Mouse (Mus musculus): ENCODE measurements around the gene Sema4b. TPM values are rescaled to one million over a fixed set of nuclear protein-coding genes. Genes with fewer than 3 reads are reported as not detected.

Sema4b gene
- polyA plus RNA-seq, 1 experiment from 2014 or later: 11.9 TPM

DNA sequence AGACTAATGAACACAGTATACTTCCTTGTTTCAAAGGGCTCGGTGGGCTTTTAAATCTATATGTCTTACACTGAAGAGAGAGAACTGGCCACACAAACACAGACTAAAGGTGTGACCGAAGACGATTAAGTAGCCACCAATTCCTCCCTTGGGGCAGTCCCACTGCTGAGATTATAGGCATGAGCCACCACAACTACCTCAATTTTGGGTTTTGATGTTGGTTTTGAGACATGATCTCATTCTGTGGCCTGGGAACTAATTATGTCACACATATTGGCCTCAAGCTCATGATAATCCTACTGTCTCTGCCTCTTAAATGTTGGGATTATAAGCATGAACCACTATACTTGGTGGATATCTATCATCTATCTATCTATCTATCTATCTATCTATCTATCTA lies 9.2 kb upstream of the Sema4b start:
- no peaks in the 10 kb centered on the region for H3K4me1 ChIP-seq (ENCODE audit: insufficient read depth)
- H3K27me3 ChIP-seq (ENCODE audit: insufficient read depth, low read length): no peaks in the 10 kb centered on the region
- no peaks in the 10 kb centered on the region for H3K9me3 ChIP-seq (ENCODE audit: low read depth, low read length)
- no peak for TF ChIP-seq CTCF (IDR thresholded peaks at IDR 0.05; ENCODE audit: low read depth)
- no peak overlapping the region for H3K4me3 ChIP-seq (ENCODE audit: low read depth, low read length)
- H3K9ac ChIP-seq: no peak overlapping the region
- H3K36me3 ChIP-seq (ENCODE audit: insufficient read depth): no peaks in the 10 kb centered on the region
- no peak overlapping the region for H3K4me2 ChIP-seq
- DNase-seq (no peak), ATAC-seq (ENCODE audit: insufficient read depth) (no peak)
- WGBS: 89% methylated on average over 3 of the region's 3 CpGs
- no peak overlapping the region for H3K27ac ChIP-seq (ENCODE audit: low read depth)

DNA sequence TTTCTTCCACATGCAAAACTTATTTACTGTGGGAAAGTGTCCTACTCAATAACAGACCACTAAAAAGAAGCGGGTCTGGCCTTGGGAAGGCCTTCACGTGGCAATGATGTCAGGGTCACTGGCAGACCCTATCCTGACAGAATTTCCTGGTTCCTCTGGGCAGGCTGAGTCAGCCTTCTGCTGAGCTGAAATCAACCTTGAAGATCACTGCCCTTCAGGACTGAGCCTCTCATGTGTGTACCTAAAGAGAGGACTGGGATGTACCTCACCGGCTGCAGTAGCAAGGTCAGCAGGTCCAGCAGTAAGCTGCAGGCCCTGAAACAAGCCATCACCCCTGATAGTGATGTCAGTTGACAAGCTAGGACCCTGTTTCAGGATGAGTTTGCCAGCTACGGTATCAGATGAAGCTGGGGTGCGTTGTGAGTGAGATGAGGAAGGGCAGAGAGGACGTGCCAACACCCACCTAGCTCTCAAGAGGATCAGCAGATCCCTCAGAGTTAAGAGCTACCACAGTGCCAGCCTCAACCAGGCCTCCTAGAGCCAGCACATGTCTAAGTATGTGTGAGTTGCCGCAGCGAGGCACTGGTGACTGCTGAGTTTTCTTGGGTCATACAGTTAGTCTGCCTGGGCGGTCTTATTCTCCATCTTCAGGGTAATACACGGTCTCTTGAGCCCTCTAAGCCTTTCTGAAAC lies 8.5 kb upstream of the Sema4b start:
- H3K36me3 ChIP-seq (ENCODE audit: insufficient read depth): no peaks in the 10 kb centered on the region
- H3K27ac ChIP-seq (ENCODE audit: low read depth): no peak overlapping the region
- no peak overlapping the region for H3K4me3 ChIP-seq (ENCODE audit: low read depth, low read length)
- no peaks in the 10 kb centered on the region for H3K4me1 ChIP-seq (ENCODE audit: insufficient read depth)
- WGBS: 86% methylated on average over 10 of the region's 10 CpGs
- no peaks in the 10 kb centered on the region for H3K27me3 ChIP-seq (ENCODE audit: insufficient read depth, low read length)
- no peak for TF ChIP-seq CTCF (IDR thresholded peaks at IDR 0.05; ENCODE audit: low read depth)
- H3K9me3 ChIP-seq (ENCODE audit: low read depth, low read length): no peaks in the 10 kb centered on the region
- no peak for ATAC-seq (ENCODE audit: insufficient read depth)
- no peak overlapping the region for H3K4me2 ChIP-seq
- no peak for DNase-seq
- no peak overlapping the region for H3K9ac ChIP-seq

DNA sequence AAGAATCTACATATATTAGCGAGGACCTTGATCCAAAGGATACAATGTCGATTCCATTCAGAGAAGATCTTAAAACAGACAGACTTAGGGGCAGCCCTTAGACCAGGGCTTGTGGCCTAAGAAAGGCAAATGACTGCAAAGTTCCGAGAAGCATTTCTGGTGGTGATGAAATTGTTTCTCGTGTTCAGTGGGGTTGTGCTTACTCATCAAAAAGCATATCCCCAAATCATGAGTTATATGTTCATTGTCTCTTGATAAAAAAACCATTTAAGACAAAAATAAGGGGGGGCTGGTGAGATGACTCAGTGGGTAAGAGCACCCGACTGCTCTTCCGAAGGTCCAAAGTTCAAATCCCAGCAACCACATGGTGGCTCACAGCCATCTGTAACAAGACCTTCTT lies 7.3 kb upstream of the Sema4b start:
- 82% methylated on average over 6 of the region's 6 CpGs for WGBS
- Histone ChIP-seq H3K36me3 (ENCODE audit: insufficient read depth) (no peaks in the 10 kb centered on the region), H3K27ac (ENCODE audit: low read depth) (no peak overlapping the region), H3K9ac (no peak overlapping the region), H3K4me2 (no peak overlapping the region), H3K9me3 (ENCODE audit: low read depth, low read length) (no peaks in the 10 kb centered on the region), H3K4me3 (ENCODE audit: low read depth, low read length) (no peak overlapping the region), H3K4me1 (ENCODE audit: insufficient read depth) (no peaks in the 10 kb centered on the region), H3K27me3 (ENCODE audit: insufficient read depth, low read length) (no peaks in the 10 kb centered on the region)
- ATAC-seq (ENCODE audit: insufficient read depth) (no peak), DNase-seq (no peak)
- TF ChIP-seq CTCF (IDR thresholded peaks at IDR 0.05; ENCODE audit: low read depth): no peak

DNA sequence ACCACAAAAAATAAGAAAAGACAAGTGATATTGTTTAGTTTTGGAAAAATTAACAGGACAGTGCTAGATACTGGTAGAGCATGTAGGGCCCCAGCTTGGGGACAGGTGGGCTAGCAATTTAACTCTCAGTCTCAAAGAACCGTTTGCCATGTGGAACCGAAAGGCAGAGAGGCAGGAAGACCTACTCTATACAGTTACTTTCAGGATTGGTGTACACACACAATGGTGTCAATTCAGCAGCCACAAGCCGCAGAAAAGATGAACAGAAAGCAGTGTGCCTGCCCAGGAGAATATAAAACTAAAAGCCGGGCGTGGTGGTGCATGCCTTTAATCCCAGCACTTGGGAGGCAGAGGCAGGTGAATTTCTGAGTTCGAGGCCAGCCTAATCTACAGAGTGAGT lies 6.9 kb upstream of the Sema4b start:
- DNase-seq (no peak), ATAC-seq (ENCODE audit: insufficient read depth) (no peak)
- Histone ChIP-seq H3K27ac (ENCODE audit: low read depth) (no peak overlapping the region), H3K9me3 (ENCODE audit: low read depth, low read length) (no peaks in the 10 kb centered on the region), H3K4me3 (ENCODE audit: low read depth, low read length) (no peak overlapping the region), H3K4me1 (ENCODE audit: insufficient read depth) (no peaks in the 10 kb centered on the region), H3K9ac (no peak overlapping the region), H3K27me3 (ENCODE audit: insufficient read depth, low read length) (no peaks in the 10 kb centered on the region), H3K4me2 (no peak overlapping the region), H3K36me3 (ENCODE audit: insufficient read depth) (no peaks in the 10 kb centered on the region)
- no peak for TF ChIP-seq CTCF (IDR thresholded peaks at IDR 0.05; ENCODE audit: low read depth)
- 82% methylated on average over 6 of the region's 6 CpGs for WGBS

DNA sequence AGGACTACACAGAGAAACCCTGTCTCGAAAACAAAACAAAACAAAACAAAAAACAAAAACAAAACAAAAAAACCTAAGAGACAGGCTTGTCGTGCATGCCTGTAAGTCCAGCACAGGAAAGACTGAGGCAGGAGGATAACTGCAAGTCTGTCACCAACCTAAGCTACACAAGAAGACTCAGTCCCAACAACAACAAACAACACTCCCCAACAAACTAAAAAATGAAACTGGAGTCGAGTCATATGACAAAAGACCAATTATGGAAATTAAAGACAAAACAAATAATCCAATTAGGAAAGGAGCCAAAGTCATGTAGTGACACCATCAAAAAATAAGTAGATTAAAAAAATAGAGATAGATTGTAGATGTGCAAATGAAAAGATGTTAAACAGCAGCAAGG lies 6.4 kb upstream of the Sema4b start:
- Histone ChIP-seq H3K9ac (no peak overlapping the region), H3K9me3 (ENCODE audit: low read depth, low read length) (no peaks in the 10 kb centered on the region), H3K36me3 (ENCODE audit: insufficient read depth) (no peaks in the 10 kb centered on the region), H3K4me2 (no peak overlapping the region), H3K27me3 (ENCODE audit: insufficient read depth, low read length) (no peaks in the 10 kb centered on the region), H3K4me1 (ENCODE audit: insufficient read depth) (no peaks in the 10 kb centered on the region), H3K4me3 (ENCODE audit: low read depth, low read length) (no peak overlapping the region), H3K27ac (ENCODE audit: low read depth) (no peak overlapping the region)
- WGBS: 76% methylated on average over 3 of the region's 3 CpGs
- ATAC-seq (ENCODE audit: insufficient read depth): no peak
- DNase-seq: no peak
- no peak for TF ChIP-seq CTCF (IDR thresholded peaks at IDR 0.05; ENCODE audit: low read depth)

DNA sequence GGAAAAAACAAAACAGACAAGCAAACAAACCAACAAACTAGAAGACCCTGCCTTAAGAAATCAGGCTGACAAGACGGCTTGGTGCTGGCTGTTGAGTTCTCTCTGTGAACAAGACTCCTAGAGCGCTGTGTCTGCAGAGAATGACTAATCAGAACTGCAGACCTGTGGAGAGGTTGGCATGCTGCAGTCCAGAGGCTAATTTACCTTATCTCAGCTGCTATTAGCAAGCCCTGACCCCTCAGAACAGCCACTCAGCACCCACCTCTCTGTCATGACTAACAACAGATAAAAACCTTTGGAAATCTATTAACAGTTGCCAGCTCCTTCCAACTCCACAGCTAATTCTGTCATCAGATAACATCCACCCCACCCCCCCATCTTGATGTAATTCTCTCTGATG lies 5.6 kb upstream of the Sema4b start:
- no peak overlapping the region for H3K4me3 ChIP-seq (ENCODE audit: low read depth, low read length)
- ATAC-seq (ENCODE audit: insufficient read depth): no peak
- no peak overlapping the region for H3K27ac ChIP-seq (ENCODE audit: low read depth)
- DNase-seq: no peak
- WGBS: 36% methylated on average over 2 of the region's 2 CpGs
- H3K9ac ChIP-seq: no peak overlapping the region
- no peak for TF ChIP-seq CTCF (IDR thresholded peaks at IDR 0.05; ENCODE audit: low read depth)
- H3K9me3 ChIP-seq (ENCODE audit: low read depth, low read length): no peaks in the 10 kb centered on the region
- no peak overlapping the region for H3K4me2 ChIP-seq
- 0 out of 2 replicates have a peak, but pooled peaks cover 3% of the 10 kb centered on the region for H3K4me1 ChIP-seq (ENCODE audit: insufficient read depth)
- no peaks in the 10 kb centered on the region for H3K27me3 ChIP-seq (ENCODE audit: insufficient read depth, low read length)
- H3K36me3 ChIP-seq (ENCODE audit: insufficient read depth): no peaks in the 10 kb centered on the region

DNA sequence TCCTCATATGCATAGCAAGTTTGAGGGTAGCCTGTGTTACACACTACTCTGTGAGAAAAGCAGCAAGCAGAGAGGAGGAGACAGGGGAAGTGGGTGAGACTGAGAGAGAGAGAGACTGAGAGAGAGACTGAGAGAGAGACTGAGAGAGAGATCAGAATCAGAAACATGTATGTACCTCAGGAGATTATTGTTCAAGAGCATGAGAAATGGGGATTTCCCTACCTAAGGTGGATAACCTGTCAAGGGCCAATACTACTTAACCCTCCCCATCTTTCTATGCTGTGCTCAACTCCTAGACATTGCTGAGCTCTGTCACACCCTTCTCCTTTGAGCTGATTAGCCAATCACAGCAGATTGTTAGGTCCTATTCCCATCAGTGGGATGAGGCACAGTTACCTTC lies 4.5 kb upstream of the Sema4b start:
- no peaks in the 10 kb centered on the region for H3K9me3 ChIP-seq (ENCODE audit: low read depth, low read length)
- H3K9ac ChIP-seq: no peak overlapping the region
- no peak overlapping the region for H3K4me3 ChIP-seq (ENCODE audit: low read depth, low read length)
- H3K4me2 ChIP-seq: no peak overlapping the region
- no peaks in the 10 kb centered on the region for H3K36me3 ChIP-seq (ENCODE audit: insufficient read depth)
- ATAC-seq (ENCODE audit: insufficient read depth) (no peak), DNase-seq (no peak)
- no peaks in the 10 kb centered on the region for H3K27me3 ChIP-seq (ENCODE audit: insufficient read depth, low read length)
- H3K4me1 ChIP-seq (ENCODE audit: insufficient read depth): peaks cover 7% of the 10 kb centered on the region; the same call in 1 of the 2 replicates
- no peak for TF ChIP-seq CTCF (IDR thresholded peaks at IDR 0.05; ENCODE audit: low read depth)
- H3K27ac ChIP-seq (ENCODE audit: low read depth): no peak overlapping the region
